Mouse (Mus musculus): ENCODE results near the gene Ascc1.
"Not testable (repeated sequence)": the region's sequence is repeated elsewhere in the genome, so short reads cannot be mapped to it uniquely, and the experiment has no call there.

Ascc1 gene

DNA sequence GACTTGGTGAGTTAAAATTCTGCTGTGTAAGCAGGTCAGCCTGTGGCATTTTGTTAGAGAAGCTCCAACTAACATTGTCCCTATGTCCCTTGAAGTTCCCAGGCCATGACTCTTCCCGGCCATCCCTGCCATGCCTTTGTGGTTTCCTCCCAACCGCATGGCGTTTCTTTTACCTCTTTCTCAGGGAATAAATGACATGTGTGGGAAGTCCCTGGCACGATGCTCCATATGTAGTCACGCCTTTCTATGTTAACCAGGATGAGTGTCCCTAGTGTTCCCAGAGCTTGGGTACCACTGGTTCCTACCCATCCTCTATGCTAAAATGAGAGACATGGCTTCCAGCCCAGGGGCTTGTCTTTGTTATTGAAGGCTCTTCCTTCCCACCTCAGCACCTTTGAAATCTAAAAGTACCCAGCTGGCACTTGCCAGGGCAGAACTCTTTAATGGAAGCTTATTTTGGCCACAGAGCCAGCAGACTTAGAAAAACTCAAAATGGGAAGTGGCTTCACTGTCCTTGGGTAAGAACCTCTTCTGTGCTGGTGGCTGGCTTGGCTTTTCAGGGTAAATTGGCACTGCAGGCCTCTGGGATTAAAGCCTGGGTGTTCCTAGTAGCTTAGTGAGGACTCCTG, 24.8 kb upstream of the Ascc1 start:
- DNase-seq (ENCODE audit: low spot score), result no peak

DNA sequence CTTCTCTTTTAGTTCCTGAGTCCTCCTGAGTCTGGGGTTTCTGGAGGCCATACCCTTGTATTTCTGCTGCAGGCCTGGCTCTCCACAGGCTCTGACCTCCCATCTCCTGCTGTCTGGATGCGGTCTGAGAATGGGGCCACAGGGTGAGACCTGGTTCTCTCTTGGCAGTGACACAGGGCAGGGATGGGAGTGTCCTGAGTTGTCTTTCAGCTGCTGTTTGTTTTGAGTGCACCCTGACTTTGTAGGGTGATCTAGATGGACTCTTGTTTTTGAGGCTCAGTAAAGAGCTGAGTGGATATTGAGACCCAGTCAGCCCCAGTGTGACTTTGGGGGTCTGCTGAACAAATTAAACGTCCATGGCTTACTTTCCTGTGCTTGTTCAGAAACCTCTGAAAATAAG, 24.2 kb upstream of the Ascc1 start:
- DNase-seq (ENCODE audit: low spot score), result no peak

DNA sequence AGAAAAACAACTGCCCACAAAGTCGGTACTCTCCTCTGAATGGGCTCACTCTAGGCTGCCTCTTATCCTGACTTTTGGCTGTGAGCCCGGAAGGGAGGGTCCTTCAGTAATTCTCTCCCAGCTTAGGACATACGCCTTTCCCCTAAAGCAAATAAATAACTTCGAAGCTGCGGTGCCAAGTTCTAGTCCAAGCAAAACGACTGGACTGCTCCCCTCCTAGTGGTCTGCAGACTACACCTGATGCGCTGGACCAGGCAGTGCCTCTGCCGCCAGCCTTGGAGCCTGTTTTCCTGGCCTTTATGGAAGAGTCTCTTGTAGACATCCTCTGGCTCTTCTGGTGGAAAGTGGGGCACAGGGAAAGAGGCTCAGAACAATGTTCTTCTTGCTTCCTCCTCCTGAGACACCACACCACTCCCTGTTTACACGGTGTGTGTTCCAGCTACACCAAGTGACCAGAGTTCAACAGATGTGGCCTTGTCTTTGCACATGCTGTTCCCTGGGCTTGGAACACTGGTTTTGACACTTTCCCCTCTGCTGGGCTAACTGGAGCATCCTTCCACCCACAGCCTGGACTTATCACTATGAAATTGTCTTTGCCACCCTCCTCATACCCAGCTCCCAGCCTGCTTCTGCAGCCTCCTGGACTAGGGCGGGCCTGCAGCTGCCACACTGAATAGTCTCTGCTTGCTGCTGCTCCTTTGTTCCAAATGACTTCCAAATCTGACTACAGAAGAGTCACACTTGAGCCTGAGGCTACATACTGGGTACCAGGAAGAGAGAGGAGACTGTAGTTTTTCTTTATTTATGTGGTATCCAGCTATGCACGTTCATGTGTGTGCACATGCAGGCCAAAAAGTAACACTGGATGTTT, 23.5 kb upstream of the Ascc1 start:
- DNase-seq (ENCODE audit: low spot score), result no peak

DNA sequence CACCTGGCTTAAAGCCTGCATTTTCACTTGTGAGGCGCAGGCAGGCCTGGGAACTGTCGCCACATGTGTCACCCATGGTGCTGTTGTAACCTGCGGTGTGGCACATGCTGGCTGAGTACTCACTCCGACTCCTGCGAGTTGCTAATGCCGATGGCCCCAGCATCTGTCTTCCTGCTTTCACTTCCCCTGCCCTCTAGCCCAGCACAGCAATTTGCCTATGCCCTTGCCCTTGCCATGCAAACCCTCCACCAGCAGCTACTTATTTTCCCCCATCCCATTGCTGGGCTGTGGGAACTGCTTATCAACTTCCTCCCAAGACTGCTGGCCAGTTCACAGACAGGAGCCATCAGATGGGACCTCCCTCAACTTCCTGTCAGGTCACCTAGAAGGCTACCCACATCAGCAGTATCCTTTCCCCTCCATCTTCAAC, 21.8 kb upstream of the Ascc1 start:
- no peak for DNase-seq (ENCODE audit: low spot score)

DNA sequence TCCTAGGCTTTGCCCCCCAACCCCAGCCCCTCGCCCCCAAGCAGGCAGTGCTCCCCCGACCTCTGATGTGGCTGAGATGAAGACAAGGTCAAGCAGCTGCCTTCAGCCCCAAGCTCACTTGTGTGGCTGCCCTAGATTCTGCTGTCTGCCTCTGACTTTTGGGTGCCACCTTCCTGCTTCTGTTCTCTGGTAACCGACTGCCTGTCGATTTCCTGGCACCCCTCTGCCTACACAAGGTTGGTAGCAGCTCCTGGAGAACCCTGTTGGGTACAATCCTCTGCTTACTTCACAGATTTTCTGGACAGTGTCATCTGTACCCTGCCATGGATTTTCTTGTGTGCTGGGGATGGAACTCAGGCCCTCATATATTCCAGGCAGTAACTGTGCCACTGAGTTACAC, 21.3 kb upstream of the Ascc1 start:
- DNase-seq (ENCODE audit: low spot score), result no peak

DNA sequence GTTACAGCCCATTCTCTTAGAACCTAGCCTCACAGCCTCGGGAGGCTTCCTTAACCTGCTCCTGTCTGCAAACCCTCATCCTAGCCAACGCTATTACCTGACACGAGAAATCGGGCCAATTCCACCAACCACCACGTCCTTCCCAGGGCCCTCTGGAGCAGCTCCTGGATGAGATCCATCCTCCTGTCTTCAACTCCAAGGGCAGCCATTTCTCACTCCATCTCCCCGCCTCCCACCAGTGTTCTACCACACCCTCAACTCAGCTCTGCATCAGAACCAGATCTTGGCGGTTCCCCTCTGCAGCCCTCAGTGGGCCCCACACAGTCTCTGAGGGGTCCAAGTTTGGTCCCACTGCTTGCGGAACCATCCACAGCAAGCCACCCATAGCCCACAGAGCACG, 20.8 kb upstream of the Ascc1 start:
- no peak for DNase-seq (ENCODE audit: low spot score)

DNA sequence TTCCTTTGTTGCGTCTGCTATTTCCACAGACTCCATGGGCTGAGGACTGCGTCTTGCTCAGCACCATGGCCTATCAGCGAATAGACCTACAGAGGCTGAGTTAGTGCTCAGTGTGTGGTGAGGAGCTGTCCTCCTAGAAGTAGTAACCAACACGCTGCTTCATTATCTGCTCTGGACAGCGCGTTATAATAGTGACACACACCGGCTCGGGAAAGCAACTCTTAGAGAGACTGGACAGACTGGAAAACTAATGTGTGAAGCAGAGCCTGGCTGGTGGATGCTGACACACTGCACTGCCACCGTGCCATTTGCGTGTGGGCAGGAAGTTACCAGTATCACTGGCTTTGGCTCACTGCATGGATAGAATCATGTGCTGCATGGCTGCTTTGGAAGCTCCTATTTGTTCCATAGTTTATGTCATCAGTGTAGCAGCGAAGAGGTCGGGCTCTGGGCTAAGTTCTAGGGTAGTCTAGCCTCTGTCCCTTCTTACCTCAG, 20.2 kb upstream of the Ascc1 start:
- no peak for DNase-seq (ENCODE audit: low spot score)

DNA sequence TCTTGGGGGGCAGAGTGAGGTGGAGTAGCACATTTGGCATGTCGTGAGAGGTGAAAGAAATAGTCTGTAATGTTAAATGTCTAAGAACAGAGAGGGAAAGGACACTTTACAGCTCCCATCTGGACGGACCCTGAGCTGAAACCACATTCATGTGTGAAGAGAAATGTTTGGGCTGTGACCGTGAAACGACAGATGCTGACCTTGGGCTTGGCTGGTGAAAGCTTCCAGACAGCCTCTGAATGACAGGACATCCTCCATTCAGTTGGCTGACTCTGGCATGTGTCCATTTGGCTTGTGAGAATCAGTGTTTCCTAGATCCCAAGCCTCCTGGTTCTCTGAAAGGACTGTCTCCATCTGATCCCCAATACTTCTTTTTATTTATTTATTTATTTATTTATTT, 14.6 kb upstream of the Ascc1 start:
- no peak for DNase-seq (ENCODE audit: low spot score)

DNA sequence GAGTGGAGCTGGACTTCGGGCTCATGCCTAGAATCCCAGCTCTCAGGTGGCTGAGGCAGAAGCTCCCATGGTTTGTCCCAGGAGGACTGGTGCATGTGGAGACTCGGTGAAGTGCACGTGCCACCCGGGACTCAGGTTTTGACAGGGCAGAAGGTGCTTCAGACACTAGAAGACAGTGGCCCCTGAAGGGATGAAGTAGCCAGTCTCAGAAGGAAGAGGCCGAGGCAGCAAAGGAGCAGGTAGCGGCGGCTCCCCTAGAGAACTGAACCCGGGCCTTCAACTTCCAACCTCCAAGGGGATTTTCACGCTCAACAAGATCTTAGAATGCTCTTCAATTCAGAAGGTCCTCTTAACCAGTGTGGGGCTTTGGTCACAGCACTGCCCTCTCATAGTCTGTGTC, 12.2 kb upstream of the Ascc1 start:
- DNase-seq (ENCODE audit: low spot score), result no peak

DNA sequence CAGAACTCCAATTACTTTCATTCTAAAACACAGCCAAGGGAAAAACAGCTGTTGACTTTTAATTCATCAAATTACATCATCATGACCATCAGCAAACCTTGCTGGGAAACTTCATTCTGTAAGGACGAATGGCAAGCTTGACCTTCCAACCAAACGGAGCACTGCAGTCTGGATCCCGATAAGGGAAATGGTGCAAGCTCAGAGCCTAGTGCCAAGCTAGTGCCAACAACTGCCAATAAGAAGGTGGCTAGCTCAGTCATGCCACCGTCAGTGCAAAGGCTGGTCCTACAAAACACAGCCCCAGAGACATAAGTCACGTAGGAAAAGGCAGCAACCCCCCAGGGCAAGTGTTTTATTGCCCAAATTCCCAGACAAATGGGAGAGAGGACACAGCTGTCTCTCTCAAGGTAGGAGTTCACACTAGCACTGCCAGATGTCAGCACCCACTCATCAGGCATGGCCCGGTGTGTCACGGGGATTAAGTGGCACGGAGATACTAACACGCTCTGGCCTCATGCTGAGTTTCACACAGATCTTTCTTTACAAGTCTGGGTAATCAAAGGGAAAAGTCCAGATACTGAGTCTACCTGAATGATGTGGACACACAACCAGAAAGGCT, 11.2 kb upstream of the Ascc1 start:
- no peak for DNase-seq (ENCODE audit: low spot score)

DNA sequence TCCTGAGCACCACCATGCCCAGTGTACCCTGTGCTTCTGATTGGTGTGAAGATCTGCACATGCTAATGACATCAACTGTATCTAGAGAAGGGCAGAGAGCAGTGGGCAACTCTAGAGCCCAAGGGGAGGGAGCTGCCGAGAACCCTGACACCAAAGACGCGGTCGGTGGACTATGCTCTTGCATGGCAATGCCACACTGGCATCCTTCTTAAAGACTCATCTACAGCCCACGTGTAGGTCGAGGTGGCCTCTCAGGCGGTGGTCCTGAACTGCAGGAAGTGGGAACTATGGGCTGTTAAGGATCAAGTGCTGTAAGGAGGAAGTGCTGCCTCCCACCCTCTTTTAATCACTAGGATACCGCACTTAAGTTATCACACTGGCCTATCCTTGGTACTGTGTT, 10.6 kb upstream of the Ascc1 start:
- no peak for DNase-seq (ENCODE audit: low spot score)

DNA sequence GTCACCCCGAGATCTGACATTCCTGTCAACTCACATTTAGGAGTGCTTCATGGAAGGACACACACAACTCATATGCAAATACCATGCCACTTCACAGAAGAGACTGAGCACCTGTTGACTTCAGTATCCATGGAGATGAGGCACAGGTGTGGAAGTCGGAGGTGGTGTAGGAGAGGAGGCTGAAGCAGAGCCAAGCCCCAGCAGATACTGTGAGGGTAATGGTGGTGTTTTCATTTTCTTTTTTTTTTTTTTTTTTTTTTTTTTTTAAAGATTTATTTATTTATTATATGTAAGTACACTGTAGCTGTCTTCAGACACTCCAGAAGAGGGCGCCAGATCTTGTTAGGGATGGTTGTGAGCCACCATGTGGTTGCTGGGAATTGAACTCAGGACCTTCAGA, 8.8 kb upstream of the Ascc1 start:
- DNase-seq (ENCODE audit: low spot score), result not testable (repeated sequence)

DNA sequence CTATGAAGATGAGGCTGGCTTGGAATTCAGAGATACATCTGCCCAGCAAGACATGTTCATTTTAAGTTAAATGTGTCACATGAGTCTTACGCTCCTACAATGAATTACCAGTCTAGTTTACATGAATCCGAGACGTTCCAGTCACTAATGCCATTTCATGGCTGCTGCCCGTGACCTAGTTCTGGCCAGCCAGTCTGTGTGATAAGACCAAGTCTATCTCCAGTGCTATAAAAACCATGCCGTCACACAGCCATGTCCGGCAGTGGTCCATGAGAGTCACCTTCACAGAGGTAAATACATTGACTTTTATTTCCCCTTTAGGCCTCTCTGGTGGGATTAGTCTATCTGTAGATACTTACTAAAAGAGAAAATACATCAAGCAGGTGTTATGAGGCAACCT, 6.7 kb upstream of the Ascc1 start:
- no peak for DNase-seq (ENCODE audit: low spot score)

DNA sequence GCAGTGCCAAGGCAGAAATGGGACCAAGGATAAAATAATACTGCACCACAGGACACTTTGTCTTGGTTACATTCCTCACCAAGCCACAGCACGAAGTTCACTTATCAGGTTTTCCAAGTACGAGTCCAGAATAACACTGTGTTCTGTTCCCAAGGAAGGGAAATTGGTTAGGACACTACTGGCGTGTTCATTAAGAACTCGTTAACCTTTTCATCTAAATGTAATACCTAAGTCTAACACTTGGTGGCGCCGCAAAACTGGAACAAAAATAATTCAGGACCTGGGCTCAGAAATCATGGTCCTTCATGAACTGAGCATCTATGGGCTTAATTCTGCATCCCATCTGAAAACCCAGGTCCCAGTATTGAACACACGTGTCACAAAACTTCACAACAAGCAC, 5.0 kb upstream of the Ascc1 start:
- DNase-seq (ENCODE audit: low spot score), result no peak

DNA sequence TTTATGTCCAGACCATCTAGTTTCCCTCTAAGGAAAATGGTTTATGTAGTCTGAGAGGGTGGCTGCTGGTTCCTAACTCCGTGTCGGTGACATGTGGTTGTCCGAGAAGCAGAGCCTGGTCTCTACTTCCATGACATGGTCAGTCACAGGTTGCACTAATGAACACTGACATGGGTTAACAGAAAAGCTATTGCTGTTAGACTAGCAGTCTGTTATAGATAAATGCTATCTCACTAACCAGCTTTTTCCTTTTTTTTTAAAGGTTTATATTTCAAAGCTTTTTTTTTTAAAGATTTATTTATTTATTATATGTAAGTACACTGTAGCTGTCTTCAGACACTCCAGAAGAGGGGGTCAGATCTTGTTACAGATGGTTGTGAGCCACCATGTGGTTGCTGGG, 3.5 kb upstream of the Ascc1 start:
- DNase-seq (ENCODE audit: low spot score), result no peak

DNA sequence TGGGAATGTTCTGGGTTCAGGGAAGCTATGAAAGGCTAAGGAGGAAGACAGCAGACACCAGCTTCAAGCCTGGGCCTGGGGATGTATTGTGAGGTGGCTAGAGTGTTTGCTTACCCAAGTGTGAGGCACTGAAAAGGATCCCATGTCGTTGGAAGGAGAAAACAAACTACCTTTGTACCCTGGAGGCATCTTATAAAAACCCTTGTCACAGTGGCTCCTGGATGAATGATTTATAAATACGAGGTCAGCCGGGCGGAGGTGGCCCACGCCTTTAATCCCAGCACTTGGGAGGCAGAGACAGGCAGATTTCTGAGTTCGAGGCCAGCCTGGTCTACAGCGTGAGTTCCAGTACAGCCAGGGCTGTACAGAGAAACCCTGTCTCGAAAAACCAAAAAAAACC, 942 bp upstream of the Ascc1 start:
- DNase-seq (ENCODE audit: low spot score), result not testable (repeated sequence)

DNA sequence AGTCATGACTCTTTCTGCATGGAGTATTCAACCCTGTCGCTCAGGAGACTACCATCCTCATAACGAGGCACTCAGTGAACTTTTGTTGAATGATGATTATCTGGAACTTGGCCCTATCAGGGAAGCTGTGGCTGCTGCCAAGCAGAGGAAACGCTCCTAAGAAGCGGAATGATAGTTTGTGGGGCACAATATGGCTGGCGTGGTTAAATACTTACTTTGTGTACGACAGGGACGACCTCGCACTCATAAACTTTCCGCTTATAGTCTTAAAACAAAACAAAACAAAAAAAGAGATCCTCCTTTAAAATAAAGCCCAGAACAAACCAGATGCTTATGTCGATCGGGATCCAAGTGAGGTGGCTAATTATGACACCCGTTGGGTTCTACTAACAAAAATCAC, 402 bp upstream of the Ascc1 start:
- DNase-seq (ENCODE audit: low spot score), result no peak

DNA sequence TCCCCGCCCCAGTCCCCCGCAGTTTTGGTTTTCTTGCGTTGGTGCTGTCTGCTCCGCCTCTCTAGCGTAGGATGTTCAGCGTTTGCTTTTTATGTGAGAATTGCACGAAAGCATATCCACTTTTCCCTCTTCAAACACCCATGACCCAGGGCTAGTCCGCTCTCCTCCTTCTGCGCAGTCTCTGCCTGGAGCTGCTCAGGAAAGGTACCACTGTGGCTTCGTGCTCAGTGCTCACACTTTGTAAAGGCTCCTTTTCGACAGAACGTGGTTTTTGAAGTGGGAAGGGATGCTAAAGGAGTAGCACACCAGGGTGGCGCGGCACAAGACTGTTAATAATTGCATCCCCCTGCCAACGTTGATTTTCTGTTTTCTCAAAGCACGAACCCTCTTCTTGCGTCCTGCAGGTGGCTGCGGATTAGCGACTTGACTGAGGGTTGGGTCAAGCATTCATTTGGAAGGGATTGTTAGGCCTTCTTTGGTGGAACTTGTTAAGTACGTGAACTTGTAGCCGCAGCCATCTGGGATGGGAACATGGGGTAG, 678 bp downstream of the Ascc1 start:
- DNase-seq (ENCODE audit: low spot score), result no peak

DNA sequence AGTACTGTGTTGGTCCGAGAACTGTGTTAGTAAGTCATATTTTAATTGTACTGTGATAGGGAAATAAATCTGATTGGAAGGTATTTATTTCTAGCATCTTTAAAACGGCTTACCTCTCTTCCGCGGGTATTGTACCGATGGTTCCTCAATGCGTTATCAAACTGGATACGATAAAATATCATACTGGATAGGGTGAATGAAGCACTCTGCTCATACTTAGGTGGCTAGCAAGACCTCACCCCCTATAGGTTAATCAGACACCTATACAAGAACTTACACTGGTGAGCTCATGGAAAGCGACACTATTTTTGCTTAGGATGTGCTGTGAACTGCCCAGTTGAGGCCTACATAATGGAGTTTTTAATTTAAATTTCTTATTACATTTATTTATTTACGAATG, 1.2 kb downstream of the Ascc1 start:
- DNase-seq (ENCODE audit: low spot score), result no peak

DNA sequence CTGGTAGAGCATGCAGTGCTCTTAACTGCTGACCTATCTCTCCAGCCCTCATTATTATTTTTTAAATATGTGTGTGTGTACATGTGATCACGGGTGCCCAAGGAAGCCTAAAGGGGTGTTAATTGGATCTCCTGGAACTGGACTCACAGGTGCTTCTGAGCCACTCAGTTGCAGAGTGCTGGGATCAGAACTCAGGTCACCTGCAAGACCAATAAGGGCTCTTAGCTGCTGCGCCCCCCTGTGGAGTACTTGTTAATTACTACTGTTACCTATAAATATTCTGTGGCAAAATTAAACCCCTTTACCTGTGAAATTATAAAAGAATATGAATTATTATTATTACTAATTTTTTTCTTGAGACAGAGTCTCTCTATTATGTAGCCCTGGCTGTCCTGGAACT, 2.7 kb downstream of the Ascc1 start:
- DNase-seq (ENCODE audit: low spot score), result no peak

DNA sequence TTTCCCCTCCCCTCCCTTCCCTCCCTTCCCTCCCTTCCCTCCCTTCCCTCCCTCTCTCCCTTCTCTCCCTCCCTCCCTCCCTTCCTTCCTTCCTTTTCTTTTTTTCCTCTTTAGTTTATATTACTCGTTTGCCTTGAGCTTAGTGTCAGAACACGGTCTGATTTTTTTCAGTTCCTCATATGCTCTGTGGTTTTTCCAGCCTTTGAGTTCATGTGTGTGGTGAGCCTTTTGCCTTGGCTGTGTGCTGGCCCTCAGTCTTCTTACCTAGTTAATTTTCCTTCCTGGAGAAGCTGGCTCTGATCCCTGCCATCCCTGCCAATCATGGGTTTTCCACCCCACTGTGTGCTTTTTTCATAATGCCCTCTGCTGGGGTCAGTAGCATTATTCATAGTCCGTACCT, 6.5 kb downstream of the Ascc1 start:
- DNase-seq (ENCODE audit: low spot score), result no peak

DNA sequence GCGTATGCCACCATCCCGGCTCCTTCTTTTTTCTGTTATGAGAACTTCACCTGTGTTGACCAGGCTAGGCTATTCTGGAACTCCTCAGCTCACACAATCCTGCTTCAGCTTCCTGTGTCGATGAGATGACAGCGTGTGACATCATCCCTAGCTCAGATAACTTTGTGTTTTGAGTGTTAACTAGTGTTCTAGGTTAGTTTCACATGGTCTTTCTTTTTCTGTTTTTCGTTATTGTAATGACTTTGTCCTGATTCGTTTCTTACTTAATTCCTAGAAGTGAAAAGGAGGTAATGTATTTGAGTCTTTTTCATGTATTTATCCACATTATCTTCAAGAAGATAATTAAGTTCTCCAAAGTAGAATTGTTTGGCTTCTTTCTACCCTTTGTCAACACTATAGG, 13.6 kb downstream of the Ascc1 start:
- no peak for DNase-seq (ENCODE audit: low spot score)

DNA sequence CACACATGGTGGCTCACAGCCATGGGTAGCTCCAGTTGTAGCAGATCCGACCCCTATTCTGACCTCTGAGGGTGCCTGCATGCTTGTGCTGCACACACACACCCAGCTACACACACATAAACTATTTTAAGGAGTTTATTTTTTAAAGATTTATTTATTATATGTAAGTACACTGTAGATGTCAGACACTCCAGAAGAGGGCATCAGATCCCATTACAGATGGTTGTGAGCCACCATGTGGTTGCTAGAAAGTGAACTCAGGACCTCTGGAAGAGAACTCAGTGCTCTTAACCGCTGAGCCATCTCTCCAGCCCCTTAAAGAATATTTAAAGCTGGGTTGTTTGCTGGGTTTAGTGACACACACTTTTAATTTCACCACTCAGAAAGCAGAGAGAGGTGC, 16.7 kb downstream of the Ascc1 start:
- no peak for DNase-seq (ENCODE audit: low spot score)

Data from urinary bladder, postnatal 10 days (tissue).